Mouse (Mus musculus): ENCODE measurements around the gene Hist1h3g.
"Not testable (repeated sequence)": the region's sequence is repeated elsewhere in the genome, so short reads cannot be mapped to it uniquely, and the experiment has no call there.

Hist1h3g gene

DNA sequence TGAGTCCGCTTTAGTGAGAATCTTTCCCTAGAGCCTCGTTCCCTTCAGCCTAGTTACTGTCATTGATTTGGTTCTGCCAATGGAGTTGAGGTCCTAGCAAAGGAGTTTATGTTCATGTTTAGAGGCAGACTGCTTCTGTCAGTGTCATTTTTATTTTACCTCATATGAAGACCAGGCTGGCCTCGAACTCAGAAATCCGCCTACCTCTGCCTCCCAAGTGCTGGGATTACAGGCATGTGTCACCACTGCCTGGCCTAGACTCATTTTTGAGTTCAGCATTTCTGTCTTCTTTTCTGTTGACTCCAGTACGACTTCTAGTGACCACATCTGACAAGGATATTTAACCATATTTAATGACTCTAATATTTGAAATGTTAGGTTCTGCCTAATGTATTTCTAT lies 19.9 kb upstream of the Hist1h3g start:
- DNase-seq (ENCODE audit: low read depth in 2 of 2, low spot score in 2 of 2) = no peak

DNA sequence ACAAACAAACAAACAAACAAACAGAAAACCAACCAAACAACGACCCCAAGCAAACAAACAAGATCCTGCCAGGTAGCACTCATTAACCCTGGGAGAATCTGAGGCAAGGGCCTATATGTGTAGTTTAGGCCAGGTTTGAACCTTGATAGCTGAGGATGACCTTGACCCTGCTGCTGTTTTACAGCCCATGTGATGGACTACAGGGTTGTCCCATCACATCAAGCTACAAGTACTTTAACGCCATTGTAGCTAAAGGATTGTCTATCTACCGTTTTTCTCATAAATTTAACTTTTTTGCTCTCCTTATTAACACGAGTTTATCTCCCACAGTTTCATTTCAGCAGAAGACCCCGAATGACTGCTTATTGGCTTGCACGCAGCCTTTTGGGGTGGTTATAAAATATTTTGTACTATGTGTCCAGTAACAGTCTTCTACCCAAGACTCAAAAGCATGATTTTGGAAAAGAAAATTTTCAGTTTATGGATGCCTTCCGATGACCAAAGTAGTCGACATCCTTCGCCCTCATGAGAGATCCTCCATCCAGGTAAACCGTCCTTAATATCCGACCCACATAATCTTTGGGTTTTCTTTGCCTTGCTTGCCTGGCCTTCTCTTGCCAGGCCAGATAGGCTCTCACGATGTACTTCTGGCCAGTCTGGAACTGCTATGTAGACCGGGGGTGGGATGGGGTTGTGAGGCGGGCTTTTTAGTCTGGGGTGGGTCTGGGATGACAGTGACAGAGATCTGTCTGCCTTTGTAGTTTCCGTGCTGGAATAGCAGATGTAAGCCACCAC lies 19.2 kb upstream of the Hist1h3g start:
- no peak for DNase-seq (ENCODE audit: low read depth in 2 of 2, low spot score in 2 of 2)

- peak; percentile 72 to 75 for DNase-seq (ENCODE audit: low read depth in 2 of 2, low spot score in 2 of 2)
Observed at GRCm38 (mm10) chr13:23516822-23517602, 18.2 kb upstream of the Hist1h3g start.

DNA sequence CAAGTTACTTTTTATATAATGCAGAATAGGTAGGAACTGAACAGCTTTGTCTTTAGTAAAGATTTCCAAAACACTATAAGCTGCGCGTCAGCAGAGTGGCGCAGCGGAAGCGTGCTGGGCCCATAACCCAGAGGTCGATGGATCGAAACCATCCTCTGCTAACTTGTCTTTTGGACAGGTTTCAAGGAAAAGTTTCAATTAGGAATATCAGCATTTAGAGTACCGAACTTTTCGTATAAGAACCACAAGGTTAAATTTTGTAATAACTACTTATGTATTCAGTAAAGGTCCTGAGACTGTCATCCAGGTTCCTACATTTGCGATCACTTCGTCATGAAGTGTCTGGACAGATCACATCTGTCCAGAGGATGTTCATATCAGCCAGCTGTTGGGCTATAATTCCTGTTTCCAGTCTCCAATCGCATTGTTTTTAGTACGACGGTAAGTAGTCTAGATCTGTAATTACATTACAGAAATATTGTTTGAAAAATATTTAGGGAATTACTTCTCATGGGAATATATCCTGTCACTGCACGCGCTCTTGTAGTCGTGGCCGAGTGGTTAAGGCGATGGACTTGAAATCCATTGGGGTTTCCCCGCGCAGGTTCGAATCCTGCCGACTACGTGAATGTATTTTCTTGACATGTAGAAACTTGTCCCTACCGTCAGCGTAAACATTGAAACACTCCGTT lies 17.5 kb upstream of the Hist1h3g start:
- DNase-seq (ENCODE audit: low read depth in 2 of 2, low spot score in 2 of 2) = peak; percentile 86 to 89

DNA sequence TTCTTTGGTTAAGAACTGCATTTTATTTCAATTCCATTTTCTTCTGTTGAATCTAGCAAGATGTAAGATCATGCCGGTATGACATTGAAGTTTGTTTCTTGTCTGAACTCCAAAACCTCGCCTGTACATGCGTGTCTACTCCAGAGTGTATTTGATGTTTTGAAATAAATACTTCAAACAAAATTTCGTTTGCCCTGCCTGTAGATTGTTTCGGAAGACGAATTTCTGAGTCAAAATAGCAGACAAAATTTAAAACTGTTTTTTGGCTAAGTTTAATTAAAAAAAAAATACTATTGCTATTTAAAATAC lies 17.0 kb upstream of the Hist1h3g start:
- DNase-seq (ENCODE audit: low read depth in 2 of 2, low spot score in 2 of 2) = no peak

DNA sequence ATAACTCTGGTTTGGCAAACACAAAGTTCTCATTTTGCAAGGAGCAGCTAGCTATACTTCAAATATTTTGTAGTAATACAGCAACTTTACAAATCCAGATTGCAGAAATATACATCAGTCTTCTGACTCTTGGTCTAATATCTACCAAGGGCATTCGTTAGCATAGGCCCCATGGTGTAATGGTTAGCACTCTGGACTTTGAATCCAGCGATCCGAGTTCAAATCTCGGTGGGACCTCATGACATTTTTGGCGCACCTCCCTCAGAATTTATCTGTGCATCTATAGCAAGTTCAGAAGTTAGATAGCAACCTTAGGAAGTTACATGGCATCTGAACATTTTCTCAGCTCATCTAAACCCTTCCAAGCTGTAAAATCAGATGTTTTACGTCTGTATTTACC lies 16.3 kb upstream of the Hist1h3g start:
- DNase-seq (ENCODE audit: low read depth in 2 of 2, low spot score in 2 of 2) = peak; percentile 87

- peak; percentile 79 to 80 for DNase-seq (ENCODE audit: low read depth in 2 of 2, low spot score in 2 of 2)
Observed at GRCm38 (mm10) chr13:23519416-23519815, 15.8 kb upstream of the Hist1h3g start.

GRCm38 (mm10) chr13:23521703-23522102 lies 13.5 kb upstream of the Hist1h3g start:
- DNase-seq (ENCODE audit: low read depth in 2 of 2, low spot score in 2 of 2) = peak; percentile 74 to 76

DNA sequence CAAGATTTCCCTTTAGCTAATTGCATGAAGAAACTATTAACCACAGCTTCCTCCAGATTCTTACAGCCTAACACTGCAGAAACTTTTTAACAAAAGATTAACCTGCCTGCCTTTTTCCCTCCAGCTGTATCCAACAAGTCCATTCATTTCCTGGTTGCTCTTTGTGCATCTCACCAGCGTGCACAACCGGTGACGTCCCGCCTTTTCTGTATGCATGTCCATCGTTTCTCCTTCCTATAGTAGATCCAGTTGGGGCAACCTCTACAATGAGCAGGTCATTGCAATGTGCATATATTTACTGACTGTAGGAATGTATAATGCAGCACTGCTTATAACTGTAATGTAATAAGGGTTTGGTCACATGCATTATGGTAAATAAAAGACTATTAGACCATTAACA lies 11.2 kb upstream of the Hist1h3g start:
- DNase-seq (ENCODE audit: low read depth in 2 of 2, low spot score in 2 of 2) = no peak

- peak; percentile 65 to 78 for DNase-seq (ENCODE audit: low read depth in 2 of 2, low spot score in 2 of 2)
Observed at GRCm38 (mm10) chr13:23524654-23525053, 10.6 kb upstream of the Hist1h3g start.

DNA sequence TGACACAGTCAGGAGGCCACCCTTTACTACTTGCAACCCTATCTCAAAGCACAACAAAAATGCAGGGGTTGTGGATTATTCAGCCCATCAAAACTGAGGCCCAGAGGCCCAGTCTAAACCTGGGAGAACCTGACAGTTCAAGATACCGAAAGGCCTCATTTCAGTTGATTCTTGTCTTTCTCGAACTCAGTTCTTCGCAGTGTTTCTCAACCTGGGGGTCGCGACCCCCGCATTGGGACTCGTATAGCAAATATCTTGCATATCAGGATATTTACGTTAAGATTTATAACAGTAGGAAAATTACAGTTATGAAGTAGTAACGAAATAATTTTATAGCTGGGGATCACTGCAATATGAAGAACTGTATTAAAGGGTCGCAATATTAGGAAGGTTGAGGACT lies 9.3 kb upstream of the Hist1h3g start:
- no peak for DNase-seq (ENCODE audit: low read depth in 2 of 2, low spot score in 2 of 2)

DNA sequence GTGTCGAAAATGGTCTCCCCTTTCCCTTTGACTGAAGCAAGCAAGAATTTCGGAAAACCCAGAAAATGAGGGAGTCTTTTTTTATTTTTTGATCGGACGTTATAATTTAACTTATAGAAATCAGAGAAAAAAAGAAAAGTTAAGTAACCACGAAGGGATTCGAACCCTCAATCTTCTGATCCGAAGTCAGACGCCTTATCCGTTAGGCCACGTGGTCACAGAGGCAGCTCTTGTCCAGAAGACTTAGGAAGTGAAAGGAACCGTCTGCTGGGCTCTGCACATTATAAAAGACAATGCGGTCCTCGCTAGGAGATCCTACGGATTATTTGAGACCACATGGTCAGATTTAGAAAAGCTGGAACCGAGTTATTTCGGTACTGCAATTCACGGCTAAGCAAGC lies 8.9 kb upstream of the Hist1h3g start:
- peak; percentile 91 to 92 for DNase-seq (ENCODE audit: low read depth in 2 of 2, low spot score in 2 of 2)

GRCm38 (mm10) chr13:23529005-23529404 lies 6.2 kb upstream of the Hist1h3g start:
- no peak for DNase-seq (ENCODE audit: low read depth in 2 of 2, low spot score in 2 of 2)

DNA sequence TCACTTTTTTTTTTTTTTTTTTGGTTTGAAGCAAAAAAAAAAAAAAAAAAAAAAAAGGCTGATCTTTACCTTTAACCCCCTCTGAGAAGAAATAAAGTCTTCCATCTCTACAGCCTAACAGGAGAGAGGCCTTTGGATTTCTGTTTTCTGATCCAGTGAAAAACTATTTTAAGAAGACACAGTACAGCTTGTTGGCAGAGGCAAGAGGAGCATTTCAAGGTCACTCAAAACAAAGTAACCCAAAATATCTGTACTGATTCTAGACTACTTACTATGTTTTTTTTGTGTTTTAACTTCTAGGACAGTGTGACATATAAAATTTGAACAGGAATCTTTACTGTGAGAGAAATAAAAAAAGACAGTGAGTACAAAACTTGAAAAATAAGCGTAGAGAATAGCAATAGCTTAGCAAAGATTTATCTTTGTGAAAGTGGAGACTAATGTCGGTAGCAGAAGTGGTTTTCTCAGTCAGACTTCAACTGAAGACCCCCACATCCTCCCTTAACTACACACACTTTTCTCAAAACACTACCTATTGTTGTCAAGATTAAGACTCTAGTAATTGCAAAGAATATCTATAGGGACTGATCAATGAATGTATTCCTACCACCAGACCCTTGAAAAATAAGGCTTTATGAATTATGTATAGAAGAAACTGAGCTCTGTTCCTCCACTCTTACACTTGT lies 5.6 kb upstream of the Hist1h3g start:
- no peak for DNase-seq (ENCODE audit: low read depth in 2 of 2, low spot score in 2 of 2)

DNA sequence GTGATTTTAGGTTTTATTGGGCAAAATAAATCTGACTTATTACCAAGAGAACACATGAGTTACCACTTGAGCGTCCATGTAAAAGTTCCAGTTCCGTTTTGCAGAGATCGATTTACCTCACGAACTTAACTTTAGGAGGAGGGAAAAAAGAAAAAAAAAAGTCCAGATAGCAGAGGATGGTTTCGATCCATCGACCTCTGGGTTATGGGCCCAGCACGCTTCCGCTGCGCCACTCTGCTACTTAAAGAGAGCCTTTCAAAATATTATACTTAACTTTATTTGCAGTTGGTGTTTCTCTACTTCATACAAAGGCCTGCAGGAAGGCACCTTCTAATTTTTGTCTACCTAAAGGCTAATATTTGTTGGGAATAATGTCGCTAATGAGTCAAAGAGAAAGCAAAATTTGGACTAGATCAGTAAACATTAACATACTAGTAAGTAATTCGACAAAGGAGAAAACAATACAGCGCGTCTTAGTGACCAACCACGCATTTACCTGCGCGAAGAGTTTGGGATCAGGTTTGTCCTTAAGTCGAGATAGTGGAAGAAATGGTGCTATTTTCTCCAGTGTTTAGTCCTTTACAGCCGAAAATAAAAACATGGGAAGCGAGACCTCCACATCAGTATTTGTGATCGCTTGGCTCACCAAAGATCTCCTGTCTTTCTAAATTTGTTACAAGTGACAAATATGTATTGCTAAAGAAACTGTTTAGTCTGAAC lies 4.9 kb upstream of the Hist1h3g start:
- peak; percentile 82 to 85 for DNase-seq (ENCODE audit: low read depth in 2 of 2, low spot score in 2 of 2)

DNA sequence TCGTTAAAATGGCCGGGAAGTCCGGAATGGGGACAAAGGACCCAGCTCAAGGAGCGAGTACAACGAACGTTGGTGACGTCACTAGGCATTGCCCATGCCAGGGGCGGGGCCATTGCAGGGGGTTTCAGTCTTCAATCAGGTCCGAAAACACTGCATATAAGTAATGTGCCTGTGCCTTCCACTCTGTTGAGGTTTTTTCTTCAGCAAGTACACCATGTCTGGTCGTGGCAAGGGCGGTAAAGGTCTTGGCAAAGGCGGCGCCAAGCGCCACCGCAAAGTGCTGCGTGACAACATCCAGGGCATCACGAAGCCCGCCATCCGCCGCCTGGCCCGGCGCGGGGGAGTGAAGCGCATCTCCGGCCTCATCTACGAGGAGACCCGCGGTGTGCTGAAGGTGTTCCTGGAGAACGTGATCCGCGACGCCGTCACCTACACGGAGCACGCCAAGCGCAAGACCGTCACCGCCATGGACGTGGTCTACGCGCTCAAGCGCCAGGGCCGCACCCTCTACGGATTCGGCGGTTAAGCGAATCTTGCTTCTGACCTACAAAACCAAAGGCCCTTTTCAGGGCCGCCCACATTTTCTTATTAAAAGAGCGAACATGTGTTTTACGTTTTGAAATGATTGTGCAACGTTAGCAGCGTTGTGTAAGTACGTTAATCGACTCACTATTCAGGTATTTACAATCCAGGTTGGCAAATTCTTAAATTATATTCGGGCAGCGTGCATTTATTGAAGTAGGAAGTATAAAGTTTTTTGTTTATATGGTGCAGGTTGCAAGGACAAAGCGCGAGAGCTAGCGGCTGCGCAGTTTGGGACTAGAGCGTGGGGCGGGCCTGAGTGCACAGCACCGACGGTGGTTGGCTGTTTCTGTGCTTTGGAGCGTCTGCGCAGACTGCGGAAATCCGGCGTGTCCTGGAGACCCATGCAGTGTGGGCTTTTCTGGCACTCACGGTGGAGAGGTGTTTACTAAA lies 4.0 kb upstream of the Hist1h3g start, which contains the start of gene Hist1h4h:
Gene Hist1h4h, plus strand, starts transcription at position 150 of the 975 bp plus-strand sequence.
- DNase-seq (ENCODE audit: low read depth in 2 of 2, low spot score in 2 of 2) = peak; percentile 91 to 95

- DNase-seq (ENCODE audit: low read depth in 2 of 2, low spot score in 2 of 2) = no peak
Observed at GRCm38 (mm10) chr13:23532262-23533075, 2.8 kb upstream of the Hist1h3g start.

GRCm38 (mm10) chr13:23533560-23534367 lies 1.5 kb upstream of the Hist1h3g start, which contains the start of gene Hist1h2af:
TSS of gene Hist1h2af (plus strand) at chr13:23533906.
- DNase-seq (ENCODE audit: low read depth in 2 of 2, low spot score in 2 of 2) = not testable (repeated sequence)
